Mouse (Mus musculus): Measurements from ENCODE around the gene Rem2.
A peak's percentile ranks its signal among the peaks of the same experiment; 100 is the strongest.

Gene Rem2

GRCm38 (mm10) chr14:54475941-54476844, at the start of gene Rem2:
Gene Rem2, plus strand, starts transcription at chr14:54476100.
- no peak for DNase-seq

GRCm38 (mm10) chr14:54426689-54427398, 49.1 kb upstream of the Rem2 start, which contains the start of gene Mrpl52:
Gene Mrpl52, plus strand, starts transcription at chr14:54426909.
- DNase-seq = peak; percentile 90

- DNase-seq = no peak
Observed at GRCm38 (mm10) chr14:54427696-54428095, 48.2 kb upstream of the Rem2 start.

- no peak for DNase-seq
Observed at GRCm38 (mm10) chr14:54428421-54428820, 47.5 kb upstream of the Rem2 start.

- no peak for DNase-seq
Observed at GRCm38 (mm10) chr14:54429332-54430093, 46.4 kb upstream of the Rem2 start.

GRCm38 (mm10) chr14:54430406-54431145, 45.3 kb upstream of the Rem2 start:
- no peak for DNase-seq

- DNase-seq = peak; percentile 35
Observed at GRCm38 (mm10) chr14:54431334-54432077, 44.4 kb upstream of the Rem2 start, which contains the start of gene Mmp14. Gene Mmp14, plus strand, starts transcription at chr14:54431612.

GRCm38 (mm10) chr14:54432078-54432836, 43.6 kb upstream of the Rem2 start:
- peak; percentile 32 for DNase-seq

GRCm38 (mm10) chr14:54432837-54433830, 42.8 kb upstream of the Rem2 start:
- no peak for DNase-seq

GRCm38 (mm10) chr14:54433941-54434531, 41.9 kb upstream of the Rem2 start:
- no peak for DNase-seq

- no peak for DNase-seq
Observed at GRCm38 (mm10) chr14:54435194-54435918, 40.5 kb upstream of the Rem2 start.

- no peak for DNase-seq
Observed at GRCm38 (mm10) chr14:54439155-54439554, 36.7 kb upstream of the Rem2 start.

GRCm38 (mm10) chr14:54439610-54440009, 36.3 kb upstream of the Rem2 start:
- no peak for DNase-seq

- DNase-seq = no peak
Observed at GRCm38 (mm10) chr14:54440538-54440937, 35.4 kb upstream of the Rem2 start.

- DNase-seq = no peak
Observed at GRCm38 (mm10) chr14:54441365-54441764, 34.5 kb upstream of the Rem2 start.

- no peak for DNase-seq
Observed at GRCm38 (mm10) chr14:54442548-54442947, 33.4 kb upstream of the Rem2 start.

- DNase-seq = no peak
Observed at GRCm38 (mm10) chr14:54443196-54443595, 32.7 kb upstream of the Rem2 start.
